Mouse (Mus musculus): ENCODE data around the gene Aplp2. TPM values are rescaled to one million over a fixed set of nuclear protein-coding genes. Genes with fewer than 3 reads are reported as not detected.
A peak's percentile ranks its signal among the peaks of the same experiment; 100 is the strongest.

The Aplp2 gene
- polyA plus RNA-seq, 1 experiment from 2014 or later: 525 TPM

- no peaks in the 10 kb centered on the region for H3K9me3 ChIP-seq (ENCODE audit: low read length)
- DNase-seq (ENCODE audit: low spot score) (no peak), ATAC-seq (no peak)
- no peak overlapping the region for H3K4me2 ChIP-seq (replicated peaks; ENCODE audit: low read depth, low read length)
- H3K4me3 ChIP-seq (ENCODE audit: low read depth, low read length): no peak overlapping the region
- no peaks in the 10 kb centered on the region for H3K36me3 ChIP-seq (ENCODE audit: insufficient read depth, low read length)
- H3K9ac ChIP-seq (replicated peaks; ENCODE audit: low read depth): no peak overlapping the region
- H3K27me3 ChIP-seq (replicated peaks; ENCODE audit: insufficient read depth, low read length): no peaks in the 10 kb centered on the region
- H3K4me1 ChIP-seq (ENCODE audit: insufficient read depth, low read depth, low read length): peaks cover 5% of the 10 kb centered on the region; the same call in 1 of the 2 replicates
- TF ChIP-seq CTCF (IDR thresholded peaks at IDR 0.05) (no peak), EP300 (IDR thresholded peaks at IDR 0.05) (no peak)
- H3K27ac ChIP-seq (ENCODE audit: low read length): no peak overlapping the region
- WGBS: 28% methylated on average over 7 of the region's 7 CpGs
Observed at GRCm38 (mm10) chr9:31217631-31218380, 6.2 kb upstream of the Aplp2 start.

DNA sequence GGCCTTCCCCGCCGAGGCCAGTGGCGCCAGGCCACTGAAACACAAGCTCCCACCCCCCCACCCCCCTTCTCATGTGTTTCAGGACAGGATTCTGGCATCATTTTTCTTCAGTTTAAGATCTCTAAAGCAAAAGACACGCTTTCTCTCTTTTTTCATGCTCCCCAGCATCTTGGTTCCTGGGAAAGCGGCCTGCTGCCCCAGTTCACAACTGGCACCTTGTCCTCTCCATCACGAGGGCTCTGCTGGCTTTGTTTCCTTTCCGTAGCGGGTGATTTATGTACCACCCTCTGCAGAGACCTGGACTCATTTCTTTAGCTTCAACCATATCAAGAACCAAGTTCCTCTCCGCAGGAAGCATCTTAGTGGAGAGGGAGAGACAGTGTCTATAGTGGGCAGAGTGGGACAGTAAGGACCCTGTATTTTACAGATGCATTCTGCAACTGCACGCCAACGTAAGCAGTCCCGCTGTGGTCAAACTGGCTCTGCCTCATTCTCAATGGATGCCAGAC is 939 bp upstream of the Aplp2 start:
- DNase-seq (ENCODE audit: low spot score) (peak; percentile 20), ATAC-seq (no peak)
- peak overlapping the region; percentile 87 for H3K27ac ChIP-seq (ENCODE audit: low read length)
- WGBS: 28% methylated on average over 12 of the region's 12 CpGs
- 0 out of 2 replicates have a peak overlapping the region, but pooled peaks have one; percentile 36 for H3K9ac ChIP-seq (replicated peaks; ENCODE audit: low read depth)
- H3K9me3 ChIP-seq (ENCODE audit: low read length): no peaks in the 10 kb centered on the region
- H3K4me1 ChIP-seq (ENCODE audit: insufficient read depth, low read depth, low read length): no peaks in the 10 kb centered on the region
- H3K27me3 ChIP-seq (replicated peaks; ENCODE audit: insufficient read depth, low read length): no peaks in the 10 kb centered on the region
- no peaks in the 10 kb centered on the region for H3K36me3 ChIP-seq (ENCODE audit: insufficient read depth, low read length)
- H3K4me3 ChIP-seq (ENCODE audit: low read depth, low read length): peak overlapping the region; percentile 94
- TF ChIP-seq EP300 (IDR thresholded peaks at IDR 0.05): no peak
- H3K4me2 ChIP-seq (replicated peaks; ENCODE audit: low read depth, low read length): peak overlapping the region; percentile 78

- ATAC-seq (peak; percentile 40), DNase-seq (ENCODE audit: low spot score) (peak; percentile 61)
- Histone ChIP-seq H3K36me3 (ENCODE audit: insufficient read depth, low read length) (no peaks in the 10 kb centered on the region), H3K4me3 (ENCODE audit: low read depth, low read length) (peak overlapping the region; percentile 94), H3K27ac (ENCODE audit: low read length) (peak overlapping the region; percentile 87), H3K9ac (replicated peaks; ENCODE audit: low read depth) (peak overlapping the region; percentile 79), H3K27me3 (replicated peaks; ENCODE audit: insufficient read depth, low read length) (no peaks in the 10 kb centered on the region), H3K9me3 (ENCODE audit: low read length) (no peaks in the 10 kb centered on the region), H3K4me1 (ENCODE audit: insufficient read depth, low read depth, low read length) (peaks cover 3% of the 10 kb centered on the region; the same call in 1 of the 2 replicates), H3K4me2 (replicated peaks; ENCODE audit: low read depth, low read length) (peak overlapping the region; percentile 78)
- WGBS: 1% methylated on average over 62 of the region's 93 CpGs
- TF ChIP-seq CTCF (IDR thresholded peaks at IDR 0.05): peak; percentile 22; the same call in 1 of the 2 replicates
- TF ChIP-seq EP300 (IDR thresholded peaks at IDR 0.05): no peak
Observed at GRCm38 (mm10) chr9:31210749-31211689, 596 bp downstream of the Aplp2 start.

GRCm38 (mm10) chr9:31210163-31210562 is 1.5 kb downstream of the Aplp2 start:
- H3K9me3 ChIP-seq (ENCODE audit: low read length): no peaks in the 10 kb centered on the region
- TF ChIP-seq EP300 (IDR thresholded peaks at IDR 0.05): no peak
- TF ChIP-seq CTCF (IDR thresholded peaks at IDR 0.05): no peak
- no peak overlapping the region for H3K27ac ChIP-seq (ENCODE audit: low read length)
- no peaks in the 10 kb centered on the region for H3K27me3 ChIP-seq (replicated peaks; ENCODE audit: insufficient read depth, low read length)
- H3K4me1 ChIP-seq (ENCODE audit: insufficient read depth, low read depth, low read length): peaks cover 7% of the 10 kb centered on the region; the same call in 1 of the 2 replicates
- no peak overlapping the region for H3K9ac ChIP-seq (replicated peaks; ENCODE audit: low read depth)
- peak overlapping the region; percentile 94 for H3K4me3 ChIP-seq (ENCODE audit: low read depth, low read length)
- 10% methylated on average over 7 of the region's 7 CpGs for WGBS
- no peak for ATAC-seq
- H3K4me2 ChIP-seq (replicated peaks; ENCODE audit: low read depth, low read length): peak overlapping the region; percentile 78
- H3K36me3 ChIP-seq (ENCODE audit: insufficient read depth, low read length): no peaks in the 10 kb centered on the region
- DNase-seq (ENCODE audit: low spot score): no peak

- Histone ChIP-seq H3K27me3 (replicated peaks; ENCODE audit: insufficient read depth, low read length) (no peaks in the 10 kb centered on the region), H3K27ac (ENCODE audit: low read length) (no peak overlapping the region), H3K9me3 (ENCODE audit: low read length) (no peaks in the 10 kb centered on the region), H3K4me3 (ENCODE audit: low read depth, low read length) (peak overlapping the region; percentile 94; the same call in 1 of the 2 replicates), H3K36me3 (ENCODE audit: insufficient read depth, low read length) (no peaks in the 10 kb centered on the region), H3K4me1 (ENCODE audit: insufficient read depth, low read depth, low read length) (peaks cover 7% of the 10 kb centered on the region; the same call in 1 of the 2 replicates), H3K9ac (replicated peaks; ENCODE audit: low read depth) (no peak overlapping the region), H3K4me2 (replicated peaks; ENCODE audit: low read depth, low read length) (peak overlapping the region; percentile 78)
- DNase-seq (ENCODE audit: low spot score) (no peak), ATAC-seq (no peak)
- 100% methylated on average over 1 of the region's 1 CpGs for WGBS
- TF ChIP-seq EP300 (IDR thresholded peaks at IDR 0.05) (no peak), CTCF (IDR thresholded peaks at IDR 0.05) (no peak)
Observed at GRCm38 (mm10) chr9:31209502-31209901, 2.1 kb downstream of the Aplp2 start.

GRCm38 (mm10) chr9:31207732-31208131 is 3.9 kb downstream of the Aplp2 start:
- Histone ChIP-seq H3K4me3 (ENCODE audit: low read depth, low read length) (no peak overlapping the region), H3K27ac (ENCODE audit: low read length) (no peak overlapping the region), H3K9me3 (ENCODE audit: low read length) (no peaks in the 10 kb centered on the region), H3K4me2 (replicated peaks; ENCODE audit: low read depth, low read length) (no peak overlapping the region), H3K9ac (replicated peaks; ENCODE audit: low read depth) (no peak overlapping the region), H3K27me3 (replicated peaks; ENCODE audit: insufficient read depth, low read length) (no peaks in the 10 kb centered on the region), H3K36me3 (ENCODE audit: insufficient read depth, low read length) (no peaks in the 10 kb centered on the region), H3K4me1 (ENCODE audit: insufficient read depth, low read depth, low read length) (peaks cover 14% of the 10 kb centered on the region)
- TF ChIP-seq EP300 (IDR thresholded peaks at IDR 0.05) (no peak), CTCF (IDR thresholded peaks at IDR 0.05) (no peak)
- DNase-seq (ENCODE audit: low spot score) (peak; percentile 36), ATAC-seq (no peak)
- WGBS: 40% methylated on average over 3 of the region's 3 CpGs

Data from lung, postnatal 0 days (tissue).